Mouse (Mus musculus): ENCODE data around the gene Ifit1bl1. TPM values are rescaled to one million over a fixed set of nuclear protein-coding genes. Genes with fewer than 3 reads are reported as not detected.
A peak's percentile ranks its signal among the peaks of the same experiment; 100 is the strongest.
"Not testable (repeated sequence)": the region's sequence is repeated elsewhere in the genome, so short reads cannot be mapped to it uniquely, and the experiment has no call there.

The Ifit1bl1 gene
- polyA plus RNA-seq, 1 experiment from 2014 or later: 19.4 TPM

- Histone ChIP-seq H3K9me3 (ENCODE audit: control insufficient read depth) (no peaks in the 10 kb centered on the region), H3K4me1 (replicated peaks; ENCODE audit: control insufficient read depth, insufficient read depth, low read length) (no peaks in the 10 kb centered on the region), H3K4me2 (replicated peaks; ENCODE audit: low read depth) (no peak overlapping the region), H3K27me3 (replicated peaks; ENCODE audit: control insufficient read depth, insufficient read depth, low read length) (no peaks in the 10 kb centered on the region), H3K36me3 (ENCODE audit: control insufficient read depth, insufficient read depth) (no peaks in the 10 kb centered on the region), H3K4me3 (ENCODE audit: low read depth, low read length) (no peak overlapping the region), H3K9ac (ENCODE audit: low read depth, low read length) (no peak overlapping the region), H3K27ac (ENCODE audit: low read depth, low read length) (no peak overlapping the region)
- no peak for ATAC-seq
- 90% methylated on average over 2 of the region's 2 CpGs for WGBS
- no peak for TF ChIP-seq CTCF (IDR thresholded peaks at IDR 0.05; ENCODE audit: low read depth)
Observed at GRCm38 (mm10) chr19:34598341-34598740, 3.4 kb downstream of the Ifit1bl1 start.

- no peak overlapping the region for H3K27ac ChIP-seq (ENCODE audit: low read depth, low read length)
- no peaks in the 10 kb centered on the region for H3K27me3 ChIP-seq (replicated peaks; ENCODE audit: control insufficient read depth, insufficient read depth, low read length)
- no peak for ATAC-seq
- no peak overlapping the region for H3K4me3 ChIP-seq (ENCODE audit: low read depth, low read length)
- no peaks in the 10 kb centered on the region for H3K36me3 ChIP-seq (ENCODE audit: control insufficient read depth, insufficient read depth)
- TF ChIP-seq CTCF (IDR thresholded peaks at IDR 0.05; ENCODE audit: low read depth): no peak
- H3K4me1 ChIP-seq (replicated peaks; ENCODE audit: control insufficient read depth, insufficient read depth, low read length): no peaks in the 10 kb centered on the region
- no peaks in the 10 kb centered on the region for H3K9me3 ChIP-seq (ENCODE audit: control insufficient read depth)
- no peak overlapping the region for H3K4me2 ChIP-seq (replicated peaks; ENCODE audit: low read depth)
- H3K9ac ChIP-seq (ENCODE audit: low read depth, low read length): no peak overlapping the region
Observed at GRCm38 (mm10) chr19:34596811-34597210, 4.9 kb downstream of the Ifit1bl1 start.

- not testable (repeated sequence) for H3K9ac ChIP-seq (ENCODE audit: low read depth, low read length); H3K4me1 ChIP-seq (replicated peaks; ENCODE audit: control insufficient read depth, insufficient read depth, low read length); H3K27me3 ChIP-seq (replicated peaks; ENCODE audit: control insufficient read depth, insufficient read depth, low read length); H3K27ac ChIP-seq (ENCODE audit: low read depth, low read length); H3K36me3 ChIP-seq (ENCODE audit: control insufficient read depth, insufficient read depth); H3K9me3 ChIP-seq (ENCODE audit: control insufficient read depth); H3K4me2 ChIP-seq (replicated peaks; ENCODE audit: low read depth); H3K4me3 ChIP-seq (ENCODE audit: low read depth, low read length); ATAC-seq
- WGBS: 82% methylated on average over 3 of the region's 3 CpGs
Observed at GRCm38 (mm10) chr19:34594523-34594922, 7.2 kb downstream of the Ifit1bl1 start.

GRCm38 (mm10) chr19:34593456-34593855 lies 8.3 kb downstream of the Ifit1bl1 start:
- WGBS: 89% methylated on average over 2 of the region's 2 CpGs
- H3K4me2 ChIP-seq (replicated peaks; ENCODE audit: low read depth): no peak overlapping the region
- no peak overlapping the region for H3K27ac ChIP-seq (ENCODE audit: low read depth, low read length)
- no peak for ATAC-seq
- no peak overlapping the region for H3K4me3 ChIP-seq (ENCODE audit: low read depth, low read length)
- no peak overlapping the region for H3K9ac ChIP-seq (ENCODE audit: low read depth, low read length)
- no peaks in the 10 kb centered on the region for H3K27me3 ChIP-seq (replicated peaks; ENCODE audit: control insufficient read depth, insufficient read depth, low read length)
- no peaks in the 10 kb centered on the region for H3K36me3 ChIP-seq (ENCODE audit: control insufficient read depth, insufficient read depth)
- no peak for TF ChIP-seq CTCF (IDR thresholded peaks at IDR 0.05; ENCODE audit: low read depth)
- no peaks in the 10 kb centered on the region for H3K4me1 ChIP-seq (replicated peaks; ENCODE audit: control insufficient read depth, insufficient read depth, low read length)
- H3K9me3 ChIP-seq (ENCODE audit: control insufficient read depth): no peaks in the 10 kb centered on the region

DNA sequence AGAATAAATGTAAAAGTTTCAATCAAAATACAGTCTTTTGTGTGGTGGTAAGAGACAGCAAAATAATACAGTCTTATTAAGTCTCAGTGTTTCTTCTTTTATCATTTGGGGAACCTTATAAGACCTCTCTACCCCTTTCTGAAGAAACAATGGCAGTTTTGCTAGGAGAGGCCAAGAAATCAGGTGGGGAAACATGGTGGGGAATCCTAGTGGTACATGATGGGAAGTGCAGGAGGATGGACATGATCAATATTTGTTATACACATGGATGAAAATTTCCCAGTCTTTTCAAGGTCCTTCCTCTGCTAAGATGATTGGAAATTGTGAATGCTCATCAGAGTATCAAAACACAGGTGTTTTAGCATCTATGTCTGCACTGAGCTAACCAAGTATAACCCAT lies 12.8 kb downstream of the Ifit1bl1 start:
- H3K4me3 ChIP-seq (ENCODE audit: low read depth, low read length): no peak overlapping the region
- H3K9ac ChIP-seq (ENCODE audit: low read depth, low read length): no peak overlapping the region
- H3K27ac ChIP-seq (ENCODE audit: low read depth, low read length): no peak overlapping the region

DNA sequence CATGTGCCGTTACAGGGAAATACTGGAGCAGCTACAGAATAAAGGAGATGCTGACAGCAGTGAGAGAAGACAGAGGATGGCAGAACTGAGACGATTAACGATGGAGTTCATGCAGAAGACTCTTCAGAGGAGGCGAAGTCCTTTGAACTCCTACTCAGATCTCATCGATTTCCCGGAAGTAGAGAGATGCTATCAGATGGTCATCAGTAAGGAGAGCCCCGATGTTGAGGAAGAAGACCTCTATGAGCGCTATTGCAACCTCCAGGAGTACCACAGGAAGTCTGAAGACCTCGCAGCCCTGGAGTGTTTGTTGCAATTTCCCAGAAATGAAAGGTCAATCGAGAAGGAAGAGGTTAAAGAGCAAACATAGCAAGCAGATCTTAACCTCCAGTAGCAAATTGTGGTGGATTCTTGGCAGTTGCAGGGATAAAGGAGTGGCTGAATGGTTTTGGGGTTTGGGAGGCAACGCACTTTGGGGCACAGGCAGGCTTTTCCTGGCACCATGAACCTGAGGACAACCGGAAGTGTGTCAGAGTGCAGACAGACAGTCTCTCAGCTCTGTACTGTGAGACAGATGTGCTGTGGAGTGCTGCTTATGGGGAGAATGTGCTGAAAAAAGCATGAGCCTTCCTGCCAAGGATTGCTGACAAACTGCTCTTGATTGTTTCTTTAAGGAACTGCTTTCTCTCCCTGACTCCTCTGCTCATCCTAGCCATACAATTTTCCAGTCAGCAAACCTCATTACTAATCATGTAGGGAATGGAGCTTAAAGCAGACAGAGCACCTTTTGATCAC lies 13.7 kb downstream of the Ifit1bl1 start:
- not testable (repeated sequence) for H3K4me1 ChIP-seq (replicated peaks; ENCODE audit: control insufficient read depth, insufficient read depth, low read length)

More for the DNA sequence above, 12.8 kb downstream of the Ifit1bl1 start:
- no peak for ATAC-seq
- Histone ChIP-seq H3K36me3 (ENCODE audit: control insufficient read depth, insufficient read depth) (no peaks in the 10 kb centered on the region), H3K27me3 (replicated peaks; ENCODE audit: control insufficient read depth, insufficient read depth, low read length) (no peaks in the 10 kb centered on the region), H3K4me2 (replicated peaks; ENCODE audit: low read depth) (no peak overlapping the region), H3K9me3 (ENCODE audit: control insufficient read depth) (no peaks in the 10 kb centered on the region), H3K4me1 (replicated peaks; ENCODE audit: control insufficient read depth, insufficient read depth, low read length) (no peaks in the 10 kb centered on the region)
- TF ChIP-seq CTCF (IDR thresholded peaks at IDR 0.05; ENCODE audit: low read depth): peak; percentile 49

More for the DNA sequence above, 13.7 kb downstream of the Ifit1bl1 start:
- H3K27ac ChIP-seq (ENCODE audit: low read depth, low read length); ATAC-seq; H3K9me3 ChIP-seq (ENCODE audit: control insufficient read depth); H3K9ac ChIP-seq (ENCODE audit: low read depth, low read length); H3K36me3 ChIP-seq (ENCODE audit: control insufficient read depth, insufficient read depth); H3K4me2 ChIP-seq (replicated peaks; ENCODE audit: low read depth); H3K4me3 ChIP-seq (ENCODE audit: low read depth, low read length); H3K27me3 ChIP-seq (replicated peaks; ENCODE audit: control insufficient read depth, insufficient read depth, low read length): not testable (repeated sequence)
- WGBS: 69% methylated on average over 6 of the region's 12 CpGs

All from intestine, postnatal 0 days (tissue).